Mouse (Mus musculus) urinary bladder, postnatal 4 days (tissue): ENCODE measurements around the gene Mia.

Experiments used
- DNase-seq, 2 experiments: peaks; one replicate each; pipeline ENCODE4 v3.0.0; 2021 to 2022; ENCODE audit warnings: low spot score in 2 of 2

Gene Mia

DNA sequence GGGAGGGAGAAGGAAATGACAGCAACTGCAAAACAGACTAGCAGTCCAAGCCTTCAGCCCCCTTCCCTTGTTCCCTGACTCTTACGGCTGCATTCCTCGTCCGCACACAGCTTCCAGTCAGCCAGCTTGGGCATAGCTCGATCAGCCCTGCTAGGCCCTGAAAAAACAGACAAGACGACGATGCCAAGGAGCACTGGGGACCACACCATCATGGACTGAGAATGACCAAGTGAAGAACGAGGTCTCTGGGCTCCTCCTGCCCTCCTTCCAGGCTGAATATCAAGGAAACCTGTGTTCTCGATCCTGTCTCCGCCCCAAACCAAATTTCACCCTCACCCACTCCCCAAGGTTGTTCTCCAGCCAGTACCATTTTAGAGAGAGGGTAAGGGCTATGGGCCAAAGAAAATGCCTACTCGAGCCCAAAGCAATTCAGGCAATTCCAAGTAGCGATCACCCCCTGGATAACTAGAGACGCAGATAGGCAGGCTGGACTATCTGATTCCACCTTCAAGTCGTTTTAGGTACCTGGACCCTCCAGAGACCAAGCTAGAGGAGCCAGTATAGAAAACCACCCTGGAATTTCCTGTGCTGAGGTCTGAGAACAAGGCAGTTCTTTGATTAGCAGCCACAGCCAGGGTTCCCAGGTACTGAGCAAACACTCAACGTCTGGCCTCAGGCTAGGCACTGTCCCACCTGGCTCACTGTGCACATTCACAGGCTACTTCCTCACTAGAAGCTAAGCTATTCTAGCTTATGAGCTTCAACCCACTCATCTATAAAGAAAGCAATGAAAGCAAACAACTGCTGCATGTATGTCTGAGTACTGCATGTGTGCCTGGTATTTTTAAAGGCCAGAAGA is at the start of gene Mia, which contains the start of gene Gm21983:
Gene Mia, minus strand, starts transcription at position 321 of the 859 bp plus-strand sequence.
Gene Gm21983, minus strand, starts transcription at position 250 of the 859 bp plus-strand sequence.
- no peak for DNase-seq

GRCm38 (mm10) chr7:27228865-27229264 is 47.9 kb upstream of the Mia start:
- no peak for DNase-seq

DNA sequence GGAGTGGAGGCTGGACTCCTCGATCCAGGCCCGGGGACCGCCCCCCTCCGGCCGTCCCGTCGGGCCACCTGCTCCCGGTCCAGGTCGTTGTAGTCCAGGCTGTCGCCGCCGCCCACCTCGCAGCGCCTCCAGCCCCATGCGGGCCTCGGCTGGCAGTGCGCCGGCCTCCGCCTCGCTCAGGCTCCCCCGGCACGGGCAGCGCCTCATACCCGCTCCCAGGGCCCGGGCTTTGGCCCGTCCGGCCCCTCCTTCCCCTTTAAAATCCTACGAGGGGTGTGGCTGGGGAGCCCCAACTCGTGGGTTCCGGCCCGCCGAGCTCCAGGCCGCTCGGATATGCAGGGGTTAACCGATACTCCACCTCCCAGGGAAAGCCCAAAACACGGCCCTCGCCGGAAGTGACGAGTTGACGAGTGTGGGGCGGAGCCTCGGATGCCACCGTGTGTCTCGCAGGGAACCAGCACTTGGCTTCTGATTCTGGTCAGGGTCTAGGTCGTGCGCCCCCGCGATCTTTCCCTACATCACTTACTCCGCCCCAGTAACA is 47.4 kb upstream of the Mia start, which contains the start of gene Itpkc:
Gene Itpkc, minus strand, starts transcription at position 381 of the 541 bp plus-strand sequence.
- peak; percentile 89 to 94 for DNase-seq

- DNase-seq, result no peak
Measured at GRCm38 (mm10) chr7:27227676-27228075, 46.7 kb upstream of the Mia start.

DNA sequence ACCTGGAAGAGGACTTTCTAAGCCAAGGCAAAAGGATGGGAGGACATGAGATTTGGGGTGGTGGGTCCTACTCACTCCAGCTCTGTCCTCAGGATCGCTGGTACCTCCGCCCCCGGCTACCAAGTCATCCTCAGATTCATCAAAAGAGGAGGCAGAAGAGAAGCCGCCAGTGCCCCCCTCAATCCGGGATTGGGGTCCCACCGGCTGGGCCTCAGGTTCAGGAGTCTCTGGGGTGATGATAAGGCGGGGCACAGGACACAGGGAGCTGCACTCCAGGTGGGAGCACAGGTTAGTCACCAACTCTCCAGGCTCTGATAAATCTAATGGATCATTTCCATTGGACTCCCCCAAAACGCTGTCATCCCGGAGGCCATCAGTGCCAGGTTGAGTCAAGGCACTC is 46.3 kb upstream of the Mia start:
- no peak for DNase-seq

DNA sequence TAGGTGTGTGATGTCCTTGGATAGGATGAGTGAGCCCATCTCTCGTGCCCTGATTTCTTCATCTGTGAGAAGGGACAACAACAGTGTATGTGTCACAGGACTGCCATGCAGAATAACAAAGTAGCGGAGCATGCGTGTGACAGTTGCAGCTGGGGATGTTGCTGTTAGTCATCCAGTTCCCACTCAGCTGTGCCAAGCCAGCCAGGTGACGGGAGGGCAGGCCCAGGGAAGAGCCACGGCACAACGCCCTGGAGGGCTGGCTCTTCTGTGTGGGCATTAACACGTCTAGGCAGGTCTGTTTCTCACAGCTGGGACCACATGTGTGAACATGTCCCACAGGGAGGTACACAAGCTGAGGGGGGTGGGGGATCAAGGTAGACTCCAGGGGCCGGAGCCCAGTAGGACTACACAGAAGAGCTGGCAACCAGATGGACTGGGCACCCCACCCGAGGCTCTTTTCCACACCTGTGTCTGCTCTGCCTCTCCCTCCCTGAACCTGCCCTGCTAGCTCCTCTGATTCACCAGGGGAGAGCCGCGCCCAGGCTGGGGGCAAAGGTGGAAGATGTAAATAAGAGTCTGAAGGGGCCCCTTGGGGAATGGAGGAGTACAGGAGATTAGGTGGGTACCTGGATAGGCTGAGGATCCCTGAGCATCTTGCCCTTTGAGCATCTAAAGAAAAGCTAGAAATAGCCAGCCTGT is 44.1 kb upstream of the Mia start:
- DNase-seq, result no peak

- no peak for DNase-seq
Measured at GRCm38 (mm10) chr7:27222538-27222937, 41.6 kb upstream of the Mia start.

GRCm38 (mm10) chr7:27221939-27222338 is 41.0 kb upstream of the Mia start:
- no peak for DNase-seq

DNA sequence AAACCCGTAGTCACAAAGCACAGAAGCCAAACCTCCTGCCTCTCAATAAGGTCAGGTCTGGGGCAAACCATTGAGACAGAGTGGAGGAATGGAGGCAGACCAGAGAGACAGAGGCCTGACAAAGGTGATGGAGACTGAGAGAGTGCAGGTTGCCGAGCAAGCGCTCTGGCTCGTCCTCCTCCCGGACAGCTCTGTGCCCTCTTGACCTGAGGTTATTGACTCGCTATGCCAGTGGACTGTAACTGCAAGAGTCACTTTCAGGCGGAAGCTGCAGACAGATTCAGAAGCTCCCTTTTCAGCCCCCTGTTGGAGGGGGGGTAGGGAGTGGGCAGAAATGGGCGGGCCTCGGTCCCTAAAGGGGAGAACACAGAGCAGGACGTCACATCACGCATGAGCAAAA is 39.0 kb upstream of the Mia start:
- DNase-seq, result no peak

GRCm38 (mm10) chr7:27218586-27218985 is 37.6 kb upstream of the Mia start:
- DNase-seq, result no peak

- no peak for DNase-seq
Measured at GRCm38 (mm10) chr7:27212626-27213025, 31.7 kb upstream of the Mia start.

- DNase-seq, result no peak
Measured at GRCm38 (mm10) chr7:27203730-27204449, 22.9 kb upstream of the Mia start.

DNA sequence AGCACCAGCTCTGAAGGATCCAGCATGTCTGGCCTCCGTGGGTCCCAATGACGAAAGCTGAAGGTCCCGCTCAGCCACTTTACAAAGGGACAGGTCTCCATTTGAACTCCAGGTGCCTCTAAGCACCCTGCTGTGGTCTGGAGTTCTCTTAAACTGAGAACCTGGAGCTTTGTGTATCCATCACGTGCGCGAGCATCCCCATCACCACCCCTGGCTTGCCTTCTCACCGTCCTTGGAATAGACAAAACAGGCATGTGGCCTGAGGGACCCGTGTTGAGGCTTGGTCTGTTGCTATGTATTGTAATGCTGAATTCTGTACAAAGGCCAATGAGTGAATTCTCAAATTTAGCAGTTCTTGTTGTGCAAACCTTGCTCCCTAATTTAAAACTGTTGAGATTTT is 17.8 kb upstream of the Mia start:
- DNase-seq, result no peak

DNA sequence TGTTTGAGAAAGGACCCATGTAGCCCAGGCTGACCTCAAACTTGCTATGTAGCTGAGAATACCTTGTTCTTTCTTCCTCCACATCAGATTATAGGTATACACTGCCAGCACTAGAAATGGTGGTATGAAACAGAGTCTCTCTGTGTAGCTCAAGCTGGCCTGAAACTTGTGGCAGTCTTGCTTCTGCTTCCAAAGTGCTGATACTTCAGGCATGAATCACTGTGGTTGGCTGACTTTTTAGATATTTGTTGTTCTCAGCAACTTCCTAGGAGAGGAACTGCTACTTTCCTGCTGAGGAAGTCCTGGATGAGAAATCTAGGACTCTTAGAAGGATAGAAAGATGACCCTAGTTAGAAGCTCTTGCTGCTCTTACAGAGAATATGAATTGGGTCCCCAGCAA is 17.4 kb upstream of the Mia start:
- DNase-seq, result no peak

- no peak for DNase-seq
Measured at GRCm38 (mm10) chr7:27197634-27198033, 16.7 kb upstream of the Mia start.

GRCm38 (mm10) chr7:27197136-27197535 is 16.2 kb upstream of the Mia start:
- DNase-seq, result no peak

GRCm38 (mm10) chr7:27195681-27196611 is 15.0 kb upstream of the Mia start, which contains the start of the genes BC024978 and Snrpa:
Gene BC024978, plus strand, starts transcription at chr7:27195781.
Gene Snrpa, minus strand, starts transcription at chr7:27196271.
- DNase-seq, result peak; percentile 95 to 96

- no peak for DNase-seq
Measured at GRCm38 (mm10) chr7:27193731-27194130, 12.8 kb upstream of the Mia start.

DNA sequence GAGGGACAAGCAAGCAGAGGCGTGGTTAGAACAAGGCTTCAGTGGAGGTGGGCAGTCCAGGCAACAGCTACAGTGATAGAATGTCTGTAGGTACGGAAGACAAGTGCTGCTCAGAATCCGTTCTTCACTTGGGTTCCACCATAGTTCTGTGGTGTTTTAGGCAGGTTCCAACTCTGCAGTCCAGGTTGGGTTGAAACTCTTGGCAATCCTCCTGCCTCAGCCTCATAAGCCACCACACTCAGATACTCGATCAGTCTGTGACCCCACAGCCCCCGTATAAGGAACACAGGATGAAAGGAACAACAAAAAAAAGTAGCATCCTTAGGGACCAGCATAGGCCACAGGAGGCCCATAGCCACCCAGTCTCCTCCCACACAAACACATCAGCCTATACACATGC is 11.5 kb upstream of the Mia start:
- no peak for DNase-seq

GRCm38 (mm10) chr7:27189271-27189931 is 8.4 kb upstream of the Mia start:
- no peak for DNase-seq
